Mouse (Mus musculus) left cerebral cortex, adult 8-10 months (tissue): ENCODE measurements at regions not wholly inside any gene's neighbourhood (a gene's known extent, or its start where the extent isn't known, plus 50 kb on each side); places are given as distances from the start of the nearest gene placed in this dataset.

Source experiments
- DNase-seq, 2 experiments: peaks; one replicate each; pipeline ENCODE4 v3.0.0; 2022; ENCODE audit warnings: low spot score in 2 of 2

GRCm38 (mm10) chr11:52622861-52623260 is 141.6 kb upstream of the Fstl4 start:
- no peak for DNase-seq

DNA sequence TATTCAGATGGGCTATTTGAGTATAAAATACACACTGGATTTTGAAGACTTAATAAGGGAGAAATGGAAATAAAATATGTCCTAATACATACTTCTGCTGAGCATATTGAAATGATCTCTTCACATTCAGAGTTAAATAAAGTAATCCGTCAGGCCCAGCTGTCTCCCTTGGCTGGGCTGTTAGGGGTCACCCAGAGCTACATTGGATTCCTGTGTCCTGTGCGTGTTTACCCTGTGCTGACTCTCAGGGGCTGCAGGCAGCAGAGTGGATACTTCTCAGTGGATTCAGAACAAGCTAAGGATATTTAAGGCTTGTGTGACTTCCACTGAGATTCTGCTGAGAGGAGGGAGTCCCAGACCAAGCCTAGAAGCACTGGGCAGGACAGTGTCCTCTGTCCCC is 135.6 kb upstream of the Fstl4 start:
- DNase-seq, result no peak

DNA sequence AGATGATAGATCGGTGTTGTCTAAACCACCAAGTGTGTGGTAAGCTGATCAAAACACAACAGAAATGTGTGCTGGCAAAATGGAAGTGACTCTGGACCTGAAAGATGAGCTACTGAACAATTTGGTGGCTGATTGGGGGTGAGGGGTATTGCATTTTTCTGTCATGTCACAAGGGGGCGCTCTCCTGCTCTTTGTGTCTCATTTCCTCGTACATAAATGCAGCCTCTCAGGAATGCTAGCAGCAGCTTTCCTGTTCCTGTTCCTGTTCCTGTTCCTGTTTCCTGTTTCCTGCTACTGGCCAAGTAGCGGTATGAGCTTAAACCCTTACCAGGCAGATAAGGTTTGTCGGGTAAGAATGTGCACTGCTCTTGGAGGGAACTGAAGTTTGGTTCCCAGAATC is 134.7 kb upstream of the Fstl4 start:
- DNase-seq, result no peak

- DNase-seq, result no peak
These were observed 132.9 kb upstream of the Fstl4 start for GRCm38 (mm10) chr11:52631579-52631978.

GRCm38 (mm10) chr11:52634189-52634588 is 130.2 kb upstream of the Fstl4 start:
- DNase-seq, result no peak

- DNase-seq, result no peak
These were observed 128.6 kb upstream of the Fstl4 start for GRCm38 (mm10) chr11:52635716-52636389.

GRCm38 (mm10) chr11:52638939-52639338 is 125.5 kb upstream of the Fstl4 start:
- no peak for DNase-seq

- DNase-seq, result peak in 1 of 2 experiments; percentile 30
These were observed 122.6 kb upstream of the Fstl4 start for GRCm38 (mm10) chr11:52641725-52642338.

GRCm38 (mm10) chr11:52644081-52644768 is 120.2 kb upstream of the Fstl4 start:
- no peak for DNase-seq

DNA sequence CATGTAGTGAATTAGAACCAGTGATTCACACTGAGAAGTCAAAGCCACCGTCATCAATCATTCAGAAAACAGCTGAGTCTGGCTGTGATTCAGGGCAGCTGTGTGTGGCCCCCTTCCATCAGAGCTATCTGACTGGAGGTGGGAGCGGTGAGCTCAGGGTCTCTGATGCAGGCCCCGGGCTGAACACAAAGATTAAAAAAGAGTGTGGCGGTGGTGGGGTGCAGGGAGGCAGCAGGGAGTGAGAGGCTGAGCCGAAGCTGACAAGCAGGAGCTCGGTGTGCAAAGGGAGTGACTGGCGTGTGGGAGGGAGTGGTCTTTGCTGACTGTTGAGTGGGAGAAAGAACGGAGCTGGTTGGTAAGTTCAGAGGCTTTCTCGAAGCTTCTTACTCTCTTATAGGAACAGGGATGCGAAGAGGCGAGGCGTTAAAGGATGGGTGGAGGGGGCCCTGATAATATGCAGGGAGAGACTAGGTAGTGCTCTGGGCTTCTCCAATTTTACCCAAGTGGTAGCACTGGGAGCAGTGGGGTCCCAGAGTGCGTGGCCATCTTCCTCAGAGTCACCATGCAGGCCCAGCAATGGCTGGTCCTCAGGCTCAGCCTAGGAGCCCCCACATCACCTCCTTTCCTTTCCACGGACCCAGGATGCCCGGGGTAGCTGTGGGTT is 116.1 kb upstream of the Fstl4 start:
- DNase-seq, result peak in 1 of 2 experiments; percentile 65

DNA sequence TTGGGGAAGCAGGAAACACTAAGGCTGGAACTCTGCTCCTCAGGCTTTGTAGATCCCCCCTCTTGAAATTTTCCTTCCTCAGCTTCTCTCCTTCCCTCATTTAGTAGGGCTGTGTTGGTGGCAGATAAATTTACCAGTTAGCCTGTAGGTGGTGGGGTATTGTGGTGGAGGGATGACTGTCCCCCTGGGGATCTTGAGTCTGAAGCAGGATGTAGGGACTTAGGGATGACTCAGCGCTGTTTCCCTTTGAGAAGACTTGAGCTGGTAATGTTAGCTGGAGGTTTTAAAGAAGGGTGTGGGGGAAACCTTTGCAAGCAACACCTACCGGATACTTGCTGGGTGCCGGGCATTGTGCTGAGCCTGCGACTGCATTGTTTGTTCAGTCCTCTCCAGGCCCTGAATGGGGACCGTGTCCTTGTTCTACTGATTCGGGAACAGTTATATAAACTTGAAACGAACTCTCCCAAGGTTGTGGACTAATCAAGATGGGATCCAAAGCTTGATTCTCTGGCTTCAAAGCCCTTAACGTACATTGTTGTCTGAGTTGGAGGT is 115.5 kb upstream of the Fstl4 start:
- DNase-seq, result peak; percentile 34 to 69

DNA sequence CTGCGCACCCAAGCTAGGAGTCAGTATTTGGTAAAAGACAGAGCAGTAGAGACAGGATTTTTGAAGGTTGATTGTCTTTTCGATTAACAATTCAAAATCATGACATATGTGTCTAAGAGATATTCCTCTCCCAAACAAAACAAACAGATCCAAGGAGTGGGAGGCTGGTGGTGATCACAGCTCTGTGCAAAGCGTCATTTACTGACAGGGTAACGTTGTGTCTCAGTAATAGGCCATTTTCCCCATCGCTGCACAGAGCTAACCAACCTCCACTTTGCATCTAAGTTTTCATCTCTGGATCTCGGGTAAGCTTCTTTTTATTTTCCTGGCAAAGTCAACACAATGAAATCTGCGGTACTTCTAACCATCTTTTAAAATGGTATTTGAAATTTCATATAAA is 109.8 kb upstream of the Fstl4 start:
- DNase-seq, result no peak

DNA sequence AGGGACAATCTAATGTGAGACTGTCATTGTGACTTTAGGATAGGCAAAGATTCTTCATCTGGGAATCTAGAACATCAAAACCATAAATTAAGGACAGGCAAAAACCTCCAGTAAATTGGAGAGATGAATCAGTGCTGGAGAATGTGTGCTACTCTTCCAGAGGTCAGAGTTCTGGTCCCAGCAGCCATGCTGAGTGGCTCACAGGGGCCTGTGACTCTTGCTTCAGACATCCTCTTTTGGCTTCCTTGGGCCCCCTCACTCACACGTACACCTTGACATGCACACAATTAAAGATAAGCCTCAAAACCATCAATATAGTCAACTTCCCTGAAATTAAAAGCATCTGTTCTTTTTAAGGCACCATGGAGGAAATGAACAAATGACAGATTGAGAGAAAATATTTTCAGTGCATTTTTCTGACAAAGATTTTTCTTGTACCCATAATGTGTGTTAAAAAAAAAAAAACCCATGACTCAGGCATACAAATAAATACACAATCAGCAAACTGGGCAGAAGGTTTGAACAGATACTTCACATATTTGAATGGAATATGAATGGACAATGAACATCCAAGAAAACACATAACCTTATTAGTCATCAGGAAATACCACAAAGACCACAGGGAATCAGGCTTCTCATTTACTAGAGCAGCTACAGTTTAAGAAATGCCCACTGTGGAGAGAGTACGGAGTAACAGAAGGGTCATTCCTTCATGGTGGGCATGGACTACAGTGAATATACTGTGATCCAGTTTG is 108.5 kb upstream of the Fstl4 start:
- no peak for DNase-seq

DNA sequence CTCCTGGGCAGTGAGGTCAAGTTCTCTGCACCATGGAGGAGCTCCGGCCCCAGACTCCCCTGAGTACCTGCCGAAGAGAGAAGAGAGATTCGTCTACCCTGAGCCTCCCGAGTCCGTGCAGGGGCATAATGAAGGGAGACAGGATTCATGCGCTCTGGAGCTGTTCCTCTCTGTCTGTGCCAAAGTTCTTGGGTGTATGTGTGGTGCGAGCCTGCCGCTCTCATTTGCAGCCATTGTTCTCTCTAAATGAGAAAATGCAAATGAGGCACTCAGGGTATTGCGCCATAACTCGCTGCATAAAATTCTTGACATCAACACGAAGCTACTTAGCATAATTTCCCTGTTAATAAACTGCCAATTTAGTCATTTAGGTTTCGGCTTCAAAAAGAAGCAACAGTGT is 103.2 kb upstream of the Fstl4 start:
- DNase-seq, result no peak

DNA sequence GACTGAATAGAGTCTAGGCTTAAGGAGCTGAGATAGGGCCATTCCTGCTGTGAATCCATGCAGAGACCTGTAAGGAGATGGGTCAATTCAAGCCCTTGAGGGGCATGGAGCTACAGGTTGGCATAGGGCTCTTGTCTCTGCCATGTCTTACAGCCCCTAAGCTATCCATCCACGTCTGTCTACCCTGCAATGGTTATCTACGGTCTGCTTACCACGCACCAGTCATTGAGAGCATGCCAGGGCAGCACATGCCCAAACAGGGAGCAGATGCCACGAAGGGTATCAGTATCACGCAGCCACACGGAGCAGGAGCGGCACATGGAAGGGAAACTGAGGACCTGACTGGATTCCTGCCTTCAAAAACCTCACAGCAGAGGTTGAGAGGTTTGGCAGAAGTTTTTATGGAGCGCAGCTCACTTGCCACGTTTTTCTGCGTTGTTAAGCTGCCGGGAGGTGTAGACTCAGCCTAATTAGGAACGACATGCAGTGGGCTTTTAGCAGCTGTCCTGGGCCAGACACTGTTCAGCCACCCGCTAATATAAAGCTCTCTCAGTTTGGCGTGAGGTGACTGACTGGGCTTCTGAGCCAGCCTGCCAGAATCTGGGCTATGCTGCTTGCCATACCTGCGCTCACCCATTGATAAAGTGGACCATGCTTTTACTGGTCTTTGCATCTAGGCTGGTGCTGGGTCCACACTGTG is 102.4 kb upstream of the Fstl4 start:
- DNase-seq, result no peak

DNA sequence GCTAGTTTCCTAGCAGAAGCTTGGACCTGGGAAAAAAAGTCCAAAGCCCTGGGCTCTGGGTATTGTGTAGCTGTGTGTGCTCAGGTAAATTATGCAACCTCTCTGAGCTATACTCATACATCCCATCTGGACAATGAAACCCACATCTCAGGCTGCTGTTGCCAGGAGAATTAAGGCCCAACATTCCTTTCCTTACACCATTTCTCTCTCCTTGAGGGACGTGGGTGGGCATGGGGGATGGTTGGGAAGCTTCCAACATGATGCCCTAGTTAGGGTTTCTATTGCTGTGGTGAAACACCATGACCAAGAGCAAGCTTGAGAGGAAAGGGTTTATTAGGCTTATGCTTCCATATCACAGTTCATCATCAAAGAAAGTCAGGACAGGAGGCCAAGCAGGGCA is 99.1 kb upstream of the Fstl4 start:
- peak in 1 of 2 experiments; percentile 71 for DNase-seq

GRCm38 (mm10) chr11:52675022-52675421 is 89.4 kb upstream of the Fstl4 start:
- no peak for DNase-seq

DNA sequence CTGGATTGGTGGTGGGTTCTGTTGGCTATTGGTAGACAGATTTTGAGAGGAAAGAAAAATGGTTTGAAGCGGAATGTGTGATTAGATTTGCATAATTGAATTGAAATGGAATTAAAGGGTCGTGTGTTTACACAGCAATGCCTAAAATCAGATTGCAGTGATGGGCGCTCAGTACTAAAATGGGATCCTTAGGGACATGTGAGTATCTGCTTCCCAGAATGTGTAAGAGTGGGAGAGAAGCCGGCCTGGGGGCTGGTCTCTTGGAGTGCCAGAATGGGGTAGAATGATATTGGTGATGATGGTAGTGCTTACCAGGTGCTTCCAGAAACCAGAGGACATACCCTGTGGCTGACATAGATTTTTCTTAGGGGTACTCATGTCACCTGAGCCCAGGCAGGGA is 86.2 kb upstream of the Fstl4 start:
- no peak for DNase-seq

- no peak for DNase-seq
These were observed 79.0 kb upstream of the Fstl4 start for GRCm38 (mm10) chr11:52685436-52685835.

- DNase-seq, result no peak
These were observed 71.7 kb upstream of the Fstl4 start for GRCm38 (mm10) chr11:52692701-52693100.

DNA sequence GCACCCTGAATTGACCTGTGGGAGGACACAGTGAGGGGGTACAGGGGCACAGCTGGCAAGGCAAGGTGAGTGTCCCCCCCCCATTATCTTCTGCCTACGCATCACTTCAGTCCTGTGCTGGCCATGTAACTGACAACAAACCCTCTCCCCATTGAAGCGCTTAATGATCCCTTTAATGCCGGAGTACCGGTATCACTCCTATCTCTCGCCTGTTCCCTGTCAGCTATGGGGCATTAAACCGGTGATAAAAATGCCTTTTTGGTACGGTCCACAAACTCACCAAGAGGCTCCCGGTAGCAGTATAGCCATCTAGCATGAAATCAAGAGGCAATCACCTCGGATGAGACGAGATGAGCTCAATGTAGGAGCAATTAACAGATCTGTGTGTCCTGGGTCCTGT is 62.8 kb upstream of the Fstl4 start:
- no peak for DNase-seq
